Mouse (Mus musculus) intestine, postnatal 0 days (tissue): ENCODE data around the gene Ltk. TPM values are rescaled to one million over a fixed set of nuclear protein-coding genes. Genes with fewer than 3 reads are reported as not detected.
"Not testable (repeated sequence)": the region's sequence is repeated elsewhere in the genome, so short reads cannot be mapped to it uniquely, and the experiment has no call there.

ENCODE experiments used
- ATAC-seq: fragments of 200-750 bp; cut with Nextera tagmentation; 2 replicates; pipeline ENCODE4 v1.8.0; 2017; ENCODE audit warnings: mild to moderate bottlenecking, moderate TSS enrichment, moderate library complexity
- H3K27ac ChIP-seq: fragments of 300-500 bp; sonication (generic); 2 replicates; pipeline ENCODE4 v1.5.1; 2014; ENCODE audit warnings: mild to moderate bottlenecking, low read depth, low read length, moderate library complexity
- H3K27me3 ChIP-seq: fragments of 300-500 bp; sonication (generic); replicated peaks from 2 replicates; pipeline ENCODE4 v1.6.1; 2014; ENCODE audit warnings: low read length, mixed read lengths; ENCODE audit not compliant: control insufficient read depth, insufficient read depth
- H3K36me3 ChIP-seq: fragments of 300-500 bp; sonication (generic); 2 replicates; pipeline ENCODE4 v1.6.1; 2014; ENCODE audit warnings: mild to moderate bottlenecking, moderate library complexity; ENCODE audit not compliant: control insufficient read depth, insufficient read depth
- H3K4me1 ChIP-seq: fragments of 300-500 bp; sonication (generic); replicated peaks from 2 replicates; pipeline ENCODE4 v1.6.1; 2014; ENCODE audit warnings: antibody characterized with exemption, low read length, mixed read lengths; ENCODE audit not compliant: control insufficient read depth, insufficient read depth
- H3K4me2 ChIP-seq: fragments of 300-500 bp; sonication (generic); replicated peaks from 2 replicates; pipeline ENCODE4 v1.6.1; 2014; ENCODE audit warnings: low read depth, mild to moderate bottlenecking, moderate library complexity
- H3K4me3 ChIP-seq: fragments of 300-500 bp; sonication (generic); 2 replicates; pipeline ENCODE4 v1.5.1; 2014; ENCODE audit warnings: low read depth, low read length
- H3K9ac ChIP-seq: fragments of 300-500 bp; sonication (generic); 2 replicates; pipeline ENCODE4 v1.6.1; 2014; ENCODE audit warnings: mild to moderate bottlenecking, low read depth, low read length
- H3K9me3 ChIP-seq: fragments of 300-500 bp; sonication (generic); 2 replicates; pipeline ENCODE4 v1.6.1; 2016; ENCODE audit warnings: mixed run types; ENCODE audit not compliant: control insufficient read depth
- CTCF ChIP-seq: sonication (generic); IDR thresholded peaks from 2 replicates; pipeline ENCODE4 v1.5.1; 2016; ENCODE audit warnings: low read depth, mild to moderate bottlenecking, control low read depth, antibody characterized with exemption, moderate library complexity
- WGBS: fragments of 180-500 bp; shearing (Covaris S2); extraction: QIAGEN DNeasy Blood & Tissue Kit; methylation state at CpG from one replicate; pipeline ENCODE4 v1.1.7; 2014; 5-methylcytosine and 5-hydroxymethylcytosine counted together
- polyA plus RNA-seq: library from polyadenylated mRNA; unstranded; fragments of >200 nt; fragmentation: Nextera tagmentation; extraction: Ambion mirVana; gene quantifications from 2 replicates; pipeline ENCODE4 v1.2.1, GENCODE M21; 2015

Ltk gene
- polyA plus RNA-seq, 1 experiment from 2014 or later = 1.5 TPM

GRCm38 (mm10) chr2:119741581-119742411 lies 18.4 kb downstream of the Ltk start, which contains the start of gene Itpka:
Itpka (plus strand) TSS chr2:119742337.
- Histone ChIP-seq H3K4me1 (peaks cover 10% of the 10 kb centered on the region; the same call in 1 of the 2 replicates), H3K27me3 (no peaks in the 10 kb centered on the region), H3K9ac (peak within 1 kb of the TSS; percentile 65), H3K4me2 (peak within 1 kb of the TSS; percentile 100), H3K36me3 (no peaks in the 10 kb centered on the region), H3K4me3 (peak within 1 kb of the TSS; percentile 64), H3K27ac (peak within 1 kb of the TSS; percentile 97), H3K9me3 (no peaks in the 10 kb centered on the region)
- ATAC-seq = peak; percentile 55
- WGBS = under 1% methylated on average over 32 of the region's 53 CpGs
- peak; percentile 18; the same call in 1 of the 2 replicates for TF ChIP-seq CTCF

GRCm38 (mm10) chr2:119740567-119740966 lies 19.7 kb downstream of the Ltk start:
- H3K4me3 ChIP-seq = no peak overlapping the region
- no peak overlapping the region for H3K9ac ChIP-seq
- peaks cover 5% of the 10 kb centered on the region; the same call in 1 of the 2 replicates for H3K4me1 ChIP-seq
- no peaks in the 10 kb centered on the region for H3K27me3 ChIP-seq
- ATAC-seq = no peak
- H3K36me3 ChIP-seq = no peaks in the 10 kb centered on the region
- H3K4me2 ChIP-seq = peak overlapping the region; percentile 27; the same call in 1 of the 2 replicates
- 0 out of 2 replicates have a peak overlapping the region, but pooled peaks have one; percentile 97 for H3K27ac ChIP-seq
- TF ChIP-seq CTCF = no peak
- 26% methylated on average over 2 of the region's 2 CpGs for WGBS
- no peaks in the 10 kb centered on the region for H3K9me3 ChIP-seq

- H3K4me2 ChIP-seq = no peak overlapping the region
- no peak overlapping the region for H3K4me3 ChIP-seq
- H3K9ac ChIP-seq = no peak overlapping the region
- H3K4me1 ChIP-seq = 0 out of 2 replicates have a peak, but pooled peaks cover 4% of the 10 kb centered on the region
- no peaks in the 10 kb centered on the region for H3K9me3 ChIP-seq
- no peak overlapping the region for H3K27ac ChIP-seq
- 22% methylated on average over 12 of the region's 12 CpGs for WGBS
- no peaks in the 10 kb centered on the region for H3K27me3 ChIP-seq
- H3K36me3 ChIP-seq = peaks cover 24% of the 10 kb centered on the region; the same call in 1 of the 2 replicates
- TF ChIP-seq CTCF = no peak
- no peak for ATAC-seq
Measured at GRCm38 (mm10) chr2:119737124-119737523, 23.1 kb downstream of the Ltk start.

GRCm38 (mm10) chr2:119730735-119731134 lies 29.5 kb downstream of the Ltk start:
- H3K4me1 ChIP-seq = no peaks in the 10 kb centered on the region
- 77% methylated on average over 4 of the region's 4 CpGs for WGBS
- ATAC-seq = no peak

GRCm38 (mm10) chr2:119727762-119728416 lies 32.3 kb downstream of the Ltk start:
- no peak for ATAC-seq
- no peak overlapping the region for H3K4me2 ChIP-seq
- H3K9ac ChIP-seq = no peak overlapping the region
- no peak for TF ChIP-seq CTCF
- no peaks in the 10 kb centered on the region for H3K9me3 ChIP-seq
- no peaks in the 10 kb centered on the region for H3K27me3 ChIP-seq
- peaks cover 78% of the 10 kb centered on the region for H3K36me3 ChIP-seq
- H3K27ac ChIP-seq = no peak overlapping the region
- 94% methylated on average over 3 of the region's 3 CpGs for WGBS
- no peak overlapping the region for H3K4me3 ChIP-seq
- H3K4me1 ChIP-seq = no peaks in the 10 kb centered on the region

More at GRCm38 (mm10) chr2:119730735-119731134, 29.5 kb downstream of the Ltk start:
- H3K27me3 ChIP-seq = no peaks in the 10 kb centered on the region
- H3K4me3 ChIP-seq = no peak overlapping the region
- no peak for TF ChIP-seq CTCF
- no peak overlapping the region for H3K9ac ChIP-seq
- H3K36me3 ChIP-seq = peaks cover 78% of the 10 kb centered on the region
- H3K4me2 ChIP-seq = no peak overlapping the region
- no peaks in the 10 kb centered on the region for H3K9me3 ChIP-seq
- H3K27ac ChIP-seq = no peak overlapping the region

GRCm38 (mm10) chr2:119721070-119721469 lies 39.2 kb downstream of the Ltk start:
- Histone ChIP-seq H3K9ac (no peak overlapping the region), H3K4me2 (no peak overlapping the region), H3K27me3 (no peaks in the 10 kb centered on the region), H3K27ac (no peak overlapping the region), H3K4me3 (no peak overlapping the region), H3K4me1 (no peaks in the 10 kb centered on the region), H3K9me3 (no peaks in the 10 kb centered on the region), H3K36me3 (peaks cover 66% of the 10 kb centered on the region)
- 93% methylated on average over 8 of the region's 8 CpGs for WGBS
- ATAC-seq = no peak
- TF ChIP-seq CTCF = no peak

GRCm38 (mm10) chr2:119715868-119716267 lies 44.4 kb downstream of the Ltk start:
- 93% methylated on average over 2 of the region's 2 CpGs for WGBS
- H3K4me1 ChIP-seq, H3K27ac ChIP-seq, H3K9me3 ChIP-seq, H3K9ac ChIP-seq, H3K27me3 ChIP-seq, H3K4me3 ChIP-seq, ATAC-seq, H3K4me2 ChIP-seq: not testable (repeated sequence)
- peaks cover 48% of the 10 kb centered on the region for H3K36me3 ChIP-seq
